Mouse (Mus musculus): ENCODE data around the gene Cdk17.

Gene Cdk17

DNA sequence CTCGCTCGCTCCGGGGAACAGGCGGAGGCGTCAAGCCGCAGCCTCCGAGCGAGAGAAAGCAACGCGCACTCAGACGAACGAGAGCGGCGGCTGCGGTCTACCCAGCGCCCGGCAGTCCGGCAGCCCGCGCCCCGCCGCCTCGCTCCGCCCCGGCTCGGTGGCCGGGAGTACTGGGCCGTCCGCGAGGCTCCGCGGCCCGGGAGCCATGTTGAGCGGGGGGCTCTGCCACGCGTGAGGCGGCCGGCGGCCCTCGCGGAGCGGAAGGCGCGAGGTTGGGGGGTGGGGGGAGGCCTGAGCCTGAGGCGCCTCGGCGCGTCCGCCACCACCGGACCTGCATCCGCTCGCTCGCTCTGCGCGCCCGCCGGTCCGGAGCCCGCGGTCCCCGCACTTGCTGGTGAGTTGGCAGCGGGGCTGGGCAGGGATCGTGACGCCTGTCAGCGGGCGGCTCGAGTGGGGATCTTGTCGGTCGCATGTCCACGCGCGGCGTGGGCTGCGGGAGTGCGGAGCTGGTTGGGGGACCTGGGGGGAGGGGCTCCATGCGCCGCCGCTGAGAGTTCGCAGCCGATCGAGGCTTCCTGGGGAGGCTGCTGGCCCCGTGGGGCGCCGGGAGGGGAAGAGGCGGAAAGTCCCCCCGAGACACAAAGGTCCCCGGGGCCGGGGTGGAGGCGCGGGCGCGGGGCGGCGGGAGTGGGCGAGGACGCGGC lies at the start of gene Cdk17:
Gene Cdk17 (plus strand): TSS at position 69 of the 704 bp plus-strand sequence.
- in situ Hi-C loops (cut with MboI) = no loop called here

DNA sequence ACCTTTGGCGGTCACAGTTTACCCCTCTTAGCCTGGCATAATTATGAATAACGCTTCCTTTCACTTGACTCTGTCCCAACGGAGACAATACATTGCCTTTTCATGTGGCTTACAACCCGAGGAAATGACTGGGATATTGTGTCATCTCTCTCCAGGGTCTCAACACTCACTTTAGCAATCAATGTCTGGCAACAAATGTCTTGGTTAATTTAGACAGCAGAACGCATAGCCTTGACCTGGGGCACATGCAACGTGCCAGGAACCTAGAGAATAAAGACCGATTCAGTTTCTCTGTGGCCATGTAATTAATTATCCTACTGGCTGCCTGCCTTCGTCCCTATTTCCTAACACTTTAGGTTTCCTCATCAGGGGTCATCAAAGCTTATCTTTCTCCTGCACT lies 49.3 kb upstream of the Cdk17 start:
- in situ Hi-C loops (cut with MboI) = no loop called here

- in situ Hi-C loops (cut with MboI) = no loop called here
Observed at GRCm38 (mm10) chr10:93112021-93112420, 48.7 kb upstream of the Cdk17 start.

GRCm38 (mm10) chr10:93113968-93114367 lies 46.7 kb upstream of the Cdk17 start:
- in situ Hi-C loops (cut with MboI) = no loop called here

DNA sequence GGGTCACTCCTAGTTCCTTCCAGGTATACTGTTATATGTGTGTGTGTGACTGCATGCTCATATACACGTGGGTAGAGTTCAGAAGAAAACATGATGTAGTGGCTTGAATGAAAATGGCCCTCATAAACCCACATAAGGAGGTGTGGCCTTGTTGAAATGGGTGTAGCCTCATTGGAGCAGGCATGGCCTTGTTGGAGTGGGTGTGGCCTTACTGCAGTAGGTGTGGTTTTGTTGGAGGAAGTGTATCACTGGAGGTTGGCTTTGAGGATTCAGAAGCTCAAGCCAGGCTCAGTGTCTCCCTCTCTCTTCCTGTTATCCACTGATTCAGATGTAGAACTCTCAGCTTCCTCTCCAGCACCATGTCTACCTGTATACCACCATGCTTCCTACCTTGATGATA lies 45.9 kb upstream of the Cdk17 start:
- in situ Hi-C loops (cut with MboI) = no loop called here

DNA sequence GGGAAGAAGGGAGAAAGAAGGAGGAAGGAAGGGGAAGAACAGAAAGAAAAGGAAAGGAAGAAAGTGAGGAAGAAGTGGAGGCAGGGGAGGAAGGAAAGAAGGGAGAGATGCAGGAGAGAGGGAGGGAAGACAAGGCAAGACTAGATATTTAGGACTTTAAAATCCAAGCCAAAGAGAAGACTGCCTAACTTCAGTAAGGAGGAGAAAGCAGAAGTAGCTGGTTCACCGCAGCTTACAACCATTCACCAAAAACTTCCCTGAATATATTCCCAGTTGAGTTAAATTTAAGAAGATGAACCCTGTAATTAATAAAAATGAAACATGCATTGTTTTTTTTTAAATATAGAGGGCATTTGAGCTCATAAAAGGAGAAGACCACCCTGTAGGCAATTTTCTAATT lies 44.9 kb upstream of the Cdk17 start:
- in situ Hi-C loops (cut with MboI) = no loop called here

GRCm38 (mm10) chr10:93116636-93117035 lies 44.0 kb upstream of the Cdk17 start:
- in situ Hi-C loops (cut with MboI) = no loop called here

- in situ Hi-C loops (cut with MboI) = no loop called here
Observed at GRCm38 (mm10) chr10:93119809-93120208, 40.9 kb upstream of the Cdk17 start.

DNA sequence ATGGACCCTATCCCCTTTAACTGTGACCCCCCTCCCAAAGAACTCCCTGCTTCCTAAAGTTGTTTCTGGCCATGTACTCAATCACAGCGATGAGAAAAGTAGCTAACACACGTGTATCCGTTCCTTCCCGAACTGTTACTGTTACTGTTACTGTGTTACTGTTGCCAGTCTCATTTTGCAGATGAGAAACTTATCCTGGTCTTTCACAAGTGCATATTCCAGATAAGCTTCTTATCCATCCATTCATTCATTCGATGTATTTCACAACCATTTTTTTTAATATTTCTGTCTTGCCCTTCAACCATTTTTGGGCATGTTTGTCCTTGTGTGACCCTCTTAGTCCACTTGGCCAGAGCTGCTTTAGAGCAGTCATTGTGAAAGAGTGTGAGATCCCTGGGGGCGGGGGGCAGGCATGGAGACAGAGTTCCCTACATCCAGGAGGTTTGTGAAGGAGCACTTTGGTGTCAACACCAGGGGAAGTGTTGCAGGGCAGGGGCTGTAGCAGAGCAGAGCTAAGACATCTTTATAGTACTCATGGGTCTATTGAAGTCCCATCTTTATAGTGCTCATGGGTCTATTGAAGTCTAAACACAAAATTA lies 39.3 kb upstream of the Cdk17 start:
- in situ Hi-C loops (cut with MboI) = no loop called here

- in situ Hi-C loops (cut with MboI) = no loop called here
Observed at GRCm38 (mm10) chr10:93122399-93123184, 38.1 kb upstream of the Cdk17 start.

GRCm38 (mm10) chr10:93123310-93123709 lies 37.4 kb upstream of the Cdk17 start:
- in situ Hi-C loops (cut with MboI) = no loop called here

DNA sequence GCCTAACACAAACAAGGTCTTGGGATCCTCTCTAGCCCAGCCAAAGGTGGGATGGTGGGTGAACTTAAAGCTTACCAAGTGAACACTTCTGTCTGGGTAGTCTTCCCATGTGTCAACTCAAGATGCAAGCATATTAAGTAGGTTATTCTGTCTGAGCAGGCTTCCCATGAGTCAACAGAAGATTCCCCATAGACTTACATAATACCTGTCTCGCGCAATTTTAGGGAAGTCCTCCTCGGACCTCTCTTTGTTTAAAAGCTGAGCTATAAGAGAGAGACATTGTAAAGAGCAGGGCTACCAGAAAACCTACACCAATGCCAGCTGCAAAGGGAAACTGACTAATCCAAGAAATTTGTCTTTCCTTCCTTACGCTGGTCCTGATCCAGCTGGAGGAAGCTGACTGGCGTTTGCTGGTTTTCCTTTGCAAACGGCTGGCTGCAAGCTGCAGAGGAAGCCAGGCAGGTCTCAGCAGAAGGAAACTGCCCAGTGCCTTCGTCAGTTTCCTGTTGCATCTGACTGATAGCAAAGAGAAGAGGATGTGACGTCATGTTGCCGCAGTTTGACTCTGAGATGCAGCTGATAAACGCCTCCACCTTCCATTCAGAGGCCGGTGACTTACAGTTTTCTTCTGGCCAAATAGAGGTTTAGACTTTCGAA lies 36.6 kb upstream of the Cdk17 start:
- in situ Hi-C loops (cut with MboI) = no loop called here

GRCm38 (mm10) chr10:93126025-93126424 lies 34.6 kb upstream of the Cdk17 start:
- in situ Hi-C loops (cut with MboI) = no loop called here

GRCm38 (mm10) chr10:93128566-93128965 lies 32.1 kb upstream of the Cdk17 start:
- in situ Hi-C loops (cut with MboI) = no loop called here

DNA sequence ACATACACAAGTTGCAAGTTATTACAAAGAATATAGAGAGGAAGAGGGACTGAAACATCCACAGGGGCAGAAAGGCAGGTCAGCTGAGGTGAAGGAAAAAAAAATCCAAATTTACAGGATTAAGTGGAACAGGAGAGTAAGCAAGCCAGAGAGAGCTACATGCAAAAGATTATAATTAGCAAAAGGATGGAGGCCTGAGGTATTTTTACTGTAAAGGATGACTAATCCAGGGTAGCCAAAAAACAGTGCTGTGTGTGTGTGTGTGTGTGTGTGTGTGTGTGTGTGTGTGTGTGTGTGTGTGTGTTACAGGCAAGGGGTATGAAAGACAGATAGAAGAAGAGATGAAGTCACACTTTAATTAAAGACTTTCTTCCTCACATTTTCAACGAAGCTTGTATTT lies 31.3 kb upstream of the Cdk17 start:
- in situ Hi-C loops (cut with MboI) = no loop called here

GRCm38 (mm10) chr10:93129904-93130455 lies 30.7 kb upstream of the Cdk17 start:
- in situ Hi-C loops (cut with MboI) = no loop called here

DNA sequence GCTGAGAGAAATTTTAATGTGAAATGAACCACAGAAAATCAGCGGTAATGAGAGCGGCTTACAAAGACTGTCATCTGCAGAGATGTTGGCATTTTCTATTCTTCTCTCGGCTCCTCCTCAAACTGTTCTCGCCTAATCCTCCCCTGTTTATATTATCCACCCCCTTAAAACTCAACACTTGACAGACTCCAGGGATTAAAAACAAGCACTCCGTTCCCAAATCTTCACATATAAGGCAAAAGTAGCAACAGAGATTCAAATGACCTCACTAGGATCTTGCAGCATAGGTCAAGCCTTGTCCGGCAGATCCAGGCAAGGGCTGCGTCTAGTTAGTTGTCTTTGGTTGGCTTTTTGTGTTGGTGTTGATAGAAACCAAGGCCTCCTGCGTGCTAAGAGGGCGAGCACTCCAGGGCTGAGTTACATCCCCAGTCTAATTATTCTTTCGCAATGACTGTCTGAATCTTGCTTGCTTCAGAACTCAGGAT lies 30.2 kb upstream of the Cdk17 start:
- in situ Hi-C loops (cut with MboI) = no loop called here

DNA sequence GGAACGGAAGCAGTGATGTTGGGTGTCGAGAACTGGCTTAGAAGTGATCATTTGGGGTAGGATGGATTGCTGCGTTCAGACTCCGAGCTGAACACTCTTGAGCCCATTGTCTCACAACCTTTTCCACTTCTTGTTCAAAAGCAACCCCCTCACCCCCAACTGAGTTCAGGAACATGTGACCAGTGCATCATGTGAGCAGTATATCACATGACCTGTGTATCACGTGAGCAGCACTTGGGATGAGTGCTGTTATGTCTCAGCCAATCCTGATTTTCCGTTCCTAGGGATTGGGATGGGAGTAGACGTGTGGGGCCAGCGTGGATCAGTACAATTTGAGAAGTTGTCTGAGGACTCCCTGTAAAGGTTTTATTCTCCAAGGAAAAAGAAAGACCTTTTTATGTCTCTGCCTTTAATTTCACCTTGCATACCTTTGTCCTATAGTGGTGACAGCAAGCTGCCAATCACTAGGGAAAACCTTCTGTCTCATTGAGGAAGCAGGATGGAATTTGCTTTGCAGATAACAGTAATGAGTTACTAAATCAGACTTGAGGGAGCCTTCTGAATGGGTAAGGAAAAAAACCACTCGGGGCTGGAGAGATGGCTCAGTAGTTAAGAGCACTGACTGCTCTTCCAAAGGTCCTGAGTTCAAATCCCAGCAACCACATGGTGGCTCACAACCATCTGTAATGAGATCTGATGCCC lies 28.7 kb upstream of the Cdk17 start:
- in situ Hi-C loops (cut with MboI) = no loop called here

DNA sequence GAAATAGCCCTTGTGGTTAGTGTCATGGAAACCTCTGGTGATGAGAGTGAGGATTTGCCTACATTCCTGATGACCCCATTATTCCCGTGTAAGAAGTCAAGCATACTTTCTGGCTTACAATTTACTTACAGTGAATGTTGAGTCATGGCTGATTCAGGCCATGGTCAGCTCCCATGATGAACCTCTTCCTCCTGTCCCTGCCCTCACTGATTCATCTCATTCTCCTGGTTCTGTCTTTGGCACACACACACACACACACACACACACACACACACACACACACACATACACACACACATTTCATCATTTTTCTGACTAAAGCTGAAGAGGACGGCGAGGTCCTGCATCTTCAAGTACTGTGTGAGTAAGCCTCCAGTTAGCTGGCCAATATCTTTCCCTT lies 21.9 kb upstream of the Cdk17 start:
- in situ Hi-C loops (cut with MboI) = no loop called here

GRCm38 (mm10) chr10:93140778-93141177 lies 19.9 kb upstream of the Cdk17 start:
- in situ Hi-C loops (cut with MboI) = no loop called here

DNA sequence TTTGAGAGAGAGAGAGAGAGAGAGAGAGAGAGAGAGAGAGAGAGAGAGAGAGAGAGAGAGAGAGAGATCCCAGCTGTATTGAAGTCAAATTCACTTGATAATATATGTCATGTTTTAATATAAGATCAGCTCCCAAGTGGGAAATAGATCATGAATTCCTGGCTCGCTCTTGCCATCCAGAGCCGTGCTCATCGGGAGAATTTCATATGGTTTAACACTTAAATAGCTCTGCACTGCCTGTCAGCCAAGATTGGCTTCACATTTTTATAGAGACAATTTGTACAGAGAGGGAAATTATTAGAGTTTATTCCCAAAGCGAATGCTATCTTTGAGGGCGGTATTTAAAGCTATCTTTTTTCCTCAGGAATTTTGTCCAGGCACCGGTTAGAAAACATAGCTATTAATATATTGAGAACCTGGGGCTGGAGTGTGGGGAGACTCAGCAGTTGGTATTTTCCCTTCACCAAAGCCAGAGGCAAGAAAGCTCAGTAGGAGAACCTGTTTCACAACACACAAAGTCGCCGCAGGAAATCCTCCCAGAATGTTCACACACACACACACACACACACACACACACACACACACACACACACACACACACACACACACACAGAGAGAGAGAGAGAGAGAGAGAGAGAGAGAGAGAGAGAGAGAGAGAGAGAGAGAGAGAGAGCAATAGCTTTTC lies 17.9 kb upstream of the Cdk17 start:
- in situ Hi-C loops (cut with MboI) = no loop called here

Data from mature B cell (primary cell).